Mouse (Mus musculus) skeletal muscle tissue, adult 2 months (tissue): ENCODE measurements at regions not wholly inside any gene's neighbourhood (a gene's known extent, or its start where the extent isn't known, plus 50 kb on each side); places are given as distances from the start of the nearest gene placed in this dataset.
A peak's percentile ranks its signal among the peaks of the same experiment; 100 is the strongest.

Experiments used
- DNase-seq: peaks from one replicate; pipeline ENCODE4 v3.0.0-alpha.2; 2012; ENCODE audit warnings: low read depth, low spot score

DNA sequence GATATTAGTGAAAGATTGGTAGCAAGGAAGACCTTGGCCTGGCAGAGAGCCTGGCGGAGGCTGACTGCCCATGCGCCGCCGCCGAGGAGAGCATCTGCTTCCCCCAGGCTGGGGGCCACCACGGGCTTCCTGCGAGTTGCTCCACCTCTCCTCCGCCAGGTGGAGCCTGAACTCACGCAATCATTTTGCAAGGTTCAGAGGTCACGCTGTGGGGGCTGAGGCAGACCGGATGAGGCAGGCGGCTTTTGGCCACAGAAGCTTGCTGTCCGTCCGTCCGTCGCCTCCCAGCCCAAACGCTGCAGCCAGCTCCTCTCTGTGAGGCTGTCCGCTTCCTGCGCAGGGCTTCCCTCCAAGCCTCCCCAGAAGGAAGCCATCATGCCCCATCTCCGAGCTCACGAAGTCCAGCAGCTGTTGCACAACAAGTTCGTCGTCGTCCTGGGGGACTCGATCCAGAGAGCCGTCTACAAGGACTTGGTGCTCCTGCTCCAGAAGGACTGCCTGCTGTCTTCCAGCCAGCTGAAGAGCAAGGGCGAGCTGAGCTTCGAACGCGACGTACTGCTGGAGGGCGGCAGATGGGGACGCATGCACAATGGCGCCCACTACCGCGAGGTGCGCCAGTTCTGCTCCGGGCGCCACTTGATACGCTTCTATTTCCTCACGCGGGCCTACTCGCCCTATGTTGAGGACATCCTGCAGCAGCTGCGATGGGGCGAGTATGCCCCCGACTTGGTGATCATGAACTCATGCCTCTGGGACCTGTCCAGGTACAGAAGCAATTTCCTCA is 269.3 kb upstream of the Erbb4 start:
- DNase-seq, result no peak

DNA sequence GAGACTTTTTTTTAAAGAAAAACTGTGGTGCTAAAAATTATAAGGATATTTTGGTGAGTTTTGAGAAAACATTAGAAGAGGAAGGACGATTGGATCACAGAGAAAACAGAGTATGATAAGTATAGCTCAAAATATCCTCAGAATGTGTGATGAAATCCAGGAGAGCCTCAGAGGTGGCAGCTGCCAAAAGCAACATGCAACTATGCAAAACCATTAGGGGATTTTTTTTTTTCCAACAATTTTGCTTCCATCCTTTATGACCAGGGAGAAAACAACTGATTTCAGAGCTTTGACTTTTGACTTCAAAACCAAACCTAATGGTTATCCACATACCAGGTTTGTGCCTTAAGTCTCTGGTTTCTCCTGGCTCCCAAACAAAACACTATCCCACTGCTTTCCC is 267.4 kb upstream of the Erbb4 start:
- no peak for DNase-seq

- DNase-seq, result no peak
These were observed 262.2 kb upstream of the Erbb4 start for GRCm38 (mm10) chr1:69370078-69370477.

DNA sequence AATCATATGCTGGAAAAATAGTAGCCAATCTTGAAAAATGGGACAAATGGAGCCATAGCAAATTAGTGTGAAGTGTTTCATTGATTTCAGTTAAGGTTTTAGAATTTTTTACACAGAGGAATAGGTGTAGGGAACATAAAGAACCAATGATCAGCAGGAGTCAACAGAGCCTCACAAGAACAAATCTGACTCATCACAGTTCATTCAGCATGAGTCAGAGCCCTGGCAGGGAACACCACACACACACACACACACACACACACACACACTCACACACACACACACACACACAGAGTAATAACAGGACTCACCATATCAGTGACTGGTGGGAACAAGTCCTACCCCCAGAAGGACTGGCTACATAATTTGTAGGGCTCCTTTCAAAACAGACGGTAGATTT is 259.7 kb upstream of the Erbb4 start:
- DNase-seq, result no peak

DNA sequence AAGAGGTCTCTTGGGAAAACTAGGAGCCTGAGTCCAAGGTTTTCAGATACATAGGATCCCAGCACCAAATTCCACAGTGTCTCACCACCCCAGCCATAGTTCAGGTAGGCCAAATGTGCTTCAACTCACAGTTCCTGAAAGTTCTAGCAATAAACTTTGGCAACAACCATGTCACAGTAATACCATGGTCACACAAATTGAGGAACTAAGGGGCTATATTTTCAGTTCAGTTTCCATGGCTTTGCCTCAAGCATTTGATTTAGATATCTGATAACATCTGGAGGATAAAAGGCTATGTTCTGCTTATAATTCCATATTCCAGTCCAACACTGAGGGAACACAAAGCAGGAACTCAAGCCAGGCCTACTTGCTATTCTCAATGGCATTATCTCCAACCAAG is 256.2 kb upstream of the Erbb4 start:
- DNase-seq, result no peak

GRCm38 (mm10) chr1:69357548-69357947 is 249.7 kb upstream of the Erbb4 start:
- DNase-seq, result no peak

GRCm38 (mm10) chr1:69350417-69350816 is 242.6 kb upstream of the Erbb4 start:
- DNase-seq, result no peak

DNA sequence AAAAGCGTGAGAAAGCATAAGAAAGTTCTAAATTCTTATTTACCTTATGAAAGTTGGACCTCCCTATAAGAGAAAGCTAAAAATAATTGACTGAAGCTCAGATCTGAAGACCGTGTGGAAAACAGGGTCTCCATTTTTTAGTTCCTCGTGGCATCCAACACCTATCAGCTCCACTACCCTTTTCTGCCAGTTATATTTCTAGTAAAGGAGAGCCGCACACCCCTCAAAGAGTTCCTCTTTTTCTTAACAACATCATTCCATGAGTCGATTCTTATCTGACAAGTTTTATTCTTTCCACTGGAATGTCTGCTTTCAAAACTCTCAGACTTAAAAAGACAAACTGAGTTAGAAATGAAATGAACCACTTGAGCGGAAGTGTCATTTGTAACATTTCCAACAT is 242.0 kb upstream of the Erbb4 start:
- DNase-seq, result no peak

- DNase-seq, result no peak
These were observed 234.2 kb upstream of the Erbb4 start for GRCm38 (mm10) chr1:69342100-69342499.

- DNase-seq, result no peak
These were observed 232.6 kb upstream of the Erbb4 start for GRCm38 (mm10) chr1:69340481-69340880.

GRCm38 (mm10) chr1:69331418-69332254 is 223.8 kb upstream of the Erbb4 start:
- DNase-seq, result no peak

- no peak for DNase-seq
These were observed 221.5 kb upstream of the Erbb4 start for GRCm38 (mm10) chr1:69329399-69329798.

DNA sequence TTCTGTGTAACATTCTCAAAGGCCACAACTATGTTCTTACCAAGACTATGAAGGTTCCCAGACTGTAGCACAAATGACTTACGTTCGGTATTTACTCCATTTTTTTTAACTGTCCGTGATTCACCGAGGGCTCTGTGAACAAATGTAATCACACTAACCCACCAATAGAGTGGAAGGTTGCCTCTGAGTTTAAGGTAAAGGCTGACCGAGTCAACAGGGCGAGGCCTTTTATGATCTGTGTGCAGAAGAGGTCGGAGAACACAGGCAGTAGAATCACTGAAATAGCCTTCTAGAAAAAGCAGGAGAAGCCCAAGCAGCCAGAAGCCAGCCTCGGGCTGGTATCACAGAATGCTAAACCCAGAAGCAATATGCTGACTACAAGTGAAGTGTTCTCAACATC is 218.9 kb upstream of the Erbb4 start:
- peak; percentile 7 for DNase-seq

GRCm38 (mm10) chr1:69319526-69319925 is 211.7 kb upstream of the Erbb4 start:
- DNase-seq, result no peak

GRCm38 (mm10) chr1:69296816-69297215 is 189.0 kb upstream of the Erbb4 start:
- no peak for DNase-seq

DNA sequence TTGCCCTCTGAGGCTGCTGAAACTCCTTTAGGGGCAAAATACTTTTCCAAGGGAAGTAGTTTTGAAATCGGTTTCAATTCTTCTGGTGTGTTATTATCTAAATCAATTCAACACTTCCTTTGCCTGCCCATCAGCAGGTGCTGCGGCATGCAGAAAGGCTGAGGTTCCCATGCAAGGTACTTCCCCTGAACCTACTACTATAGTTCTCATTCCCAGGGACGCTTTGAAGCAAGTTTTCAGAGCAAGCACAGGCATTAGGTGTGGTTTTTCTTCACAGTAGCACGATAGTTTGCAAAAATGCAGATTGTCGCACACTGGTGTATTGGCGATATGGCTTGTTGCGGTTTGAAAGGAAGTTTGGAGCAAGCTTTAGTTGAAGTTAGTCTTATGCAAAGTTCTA is 183.5 kb upstream of the Erbb4 start:
- no peak for DNase-seq

DNA sequence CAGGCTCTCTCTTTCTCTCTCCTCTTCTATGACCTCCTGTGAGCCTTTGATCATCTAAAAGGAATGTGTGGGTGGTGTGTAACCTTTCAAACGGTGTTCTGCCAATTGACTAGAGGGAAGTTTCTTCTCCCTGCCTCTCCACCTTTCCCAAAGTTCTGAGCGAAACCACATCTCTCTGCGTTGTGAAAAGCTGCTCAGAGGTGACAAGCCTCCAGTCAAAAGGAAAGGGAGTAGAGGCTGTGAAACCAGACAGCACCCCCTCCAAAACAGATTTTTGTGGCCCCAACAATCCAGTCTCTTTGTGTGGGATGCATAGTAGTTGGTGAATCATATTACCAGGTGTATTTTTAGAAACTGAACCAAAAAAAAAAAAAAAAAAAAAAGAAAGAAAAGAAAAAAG is 178.5 kb upstream of the Erbb4 start:
- DNase-seq, result no peak

GRCm38 (mm10) chr1:69277428-69277827 is 169.6 kb upstream of the Erbb4 start:
- DNase-seq, result no peak

DNA sequence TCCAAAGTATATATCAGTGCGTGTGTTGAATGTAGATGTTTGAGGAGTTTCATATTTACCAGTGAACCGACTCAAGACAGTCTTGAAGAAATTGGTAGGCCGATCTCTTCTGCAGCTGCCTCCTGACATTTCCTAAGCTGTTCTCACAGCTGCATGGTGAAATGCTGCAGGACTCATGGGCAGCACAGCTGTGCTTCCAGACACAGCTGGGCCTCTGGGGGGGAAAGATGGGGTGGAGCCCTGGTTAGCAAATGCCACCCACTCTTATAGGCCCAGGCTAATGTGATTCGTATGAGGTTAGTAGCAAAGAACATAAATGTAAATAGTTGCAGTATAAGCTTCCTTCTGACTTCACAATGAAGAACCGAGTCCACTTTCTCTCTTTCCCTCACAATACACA is 139.8 kb upstream of the Erbb4 start:
- DNase-seq, result no peak

- no peak for DNase-seq
These were observed 134.5 kb upstream of the Erbb4 start for GRCm38 (mm10) chr1:69242289-69242909.

DNA sequence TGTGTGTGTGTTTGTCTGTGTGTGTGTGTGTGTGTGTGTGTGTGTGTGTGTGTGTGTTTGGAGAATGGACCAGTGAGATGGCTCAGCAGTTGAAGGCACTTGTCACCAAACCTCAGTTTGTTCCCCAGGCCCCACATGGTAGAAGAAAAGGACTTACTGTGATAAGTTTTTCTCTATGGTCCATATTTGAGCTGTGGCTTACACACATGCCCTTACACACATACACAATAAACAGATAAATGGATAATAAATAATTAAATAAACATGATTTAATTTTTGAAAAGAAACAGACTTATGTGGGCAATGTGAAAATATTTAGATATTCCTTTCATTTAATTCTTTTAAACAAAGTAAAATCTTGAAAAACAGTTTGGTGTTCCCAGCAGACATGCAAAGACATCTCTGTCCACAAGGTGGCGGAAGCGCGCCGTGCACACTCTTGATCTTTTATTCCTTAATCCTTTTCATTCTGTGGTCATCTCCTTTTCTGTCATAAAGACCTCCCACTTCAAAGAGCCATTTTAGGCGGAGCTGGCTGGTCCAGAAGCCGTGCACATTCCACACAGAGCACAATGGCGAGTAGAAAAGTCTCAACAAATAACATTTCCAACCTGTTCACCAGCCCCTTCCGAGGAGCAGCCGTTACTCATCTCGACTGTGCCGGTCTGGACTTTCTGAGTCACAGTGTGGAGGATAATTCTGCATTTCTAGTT is 133.8 kb upstream of the Erbb4 start:
- peak; percentile 16 for DNase-seq

GRCm38 (mm10) chr1:69227864-69228263 is 120.0 kb upstream of the Erbb4 start:
- no peak for DNase-seq
